Mouse (Mus musculus): ENCODE results near the gene Tpd52l1.

DNA sequence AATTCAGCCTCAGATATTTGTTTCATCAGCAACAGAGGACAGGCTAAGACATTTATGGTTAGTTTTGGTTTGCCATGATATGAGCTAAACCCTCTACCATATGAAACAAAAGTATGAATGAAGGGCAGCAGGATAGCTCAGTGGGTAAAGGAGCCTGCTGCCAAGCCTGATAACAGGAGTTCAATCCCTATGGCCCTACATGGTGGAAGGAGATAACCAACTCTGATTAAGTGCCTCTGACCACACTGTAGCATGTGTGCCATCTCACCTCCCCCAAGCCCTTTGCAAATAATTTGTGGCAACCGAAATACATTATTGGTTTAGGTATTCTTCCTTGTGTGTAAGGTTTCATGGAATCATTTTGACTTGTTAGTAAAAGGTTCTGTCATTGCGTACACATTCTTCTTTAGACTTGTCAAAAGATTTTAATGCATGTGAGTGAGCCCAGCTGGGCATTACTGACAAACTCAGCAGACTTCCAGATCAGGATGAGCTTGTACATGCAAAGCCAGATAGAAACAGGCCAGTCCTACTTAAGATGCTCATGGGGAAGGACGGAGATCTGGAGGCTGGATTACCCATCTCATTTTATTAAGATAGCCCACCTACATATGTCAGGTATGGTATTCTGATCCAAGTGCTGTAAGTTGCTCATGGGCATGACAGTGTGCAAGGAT lies 115.3 kb downstream of the Tpd52l1 start:
- TF ChIP-seq CTCF (conservative IDR thresholded peaks at IDR 0.05; ENCODE audit: low read length) (no peak), POU5F1 (IDR thresholded peaks at IDR 0.05; ENCODE audit: borderline replicate concordance, low read length) (no peak)

All from E14TG2a.4 (cell line).